In genomic region chr4:125413833-125414719, GRCm38 (mm10) we compare ENCODE assay signal across 9 mouse cellular contexts.
DNase-seq lines count a peak whose midpoint lies in the region; ATAC-seq and TF ChIP-seq lines count a peak whose summit lies in the region.
"Had no signal": no experiment of that assay in that cellular context is flagged by ENCODE, and none has a peak within 500 bp of the region (broad histone marks: within the 10 kb centered on the region; RNA-seq: fewer than 3 reads in every experiment).

No protein-coding gene starts in this region.

- TF ChIP-seq CTCF in stomach, postnatal 0 days (IDR thresholded peaks at IDR 0.05; ENCODE audit: low read depth) = no peak

- no peaks in the 10 kb centered on the region; the same call in 1 of the 2 replicates for H3K27me3 ChIP-seq in hindbrain, embryonic 16.5 days (replicated peaks; ENCODE audit: control insufficient read depth, insufficient read depth, low read length)
- no peaks in the 10 kb centered on the region for H3K27me3 ChIP-seq in stomach, postnatal 0 days (ENCODE audit: control insufficient read depth, insufficient read depth, low read length)
- H3K27me3 ChIP-seq: embryonic facial prominence, embryonic 13.5 days had no signal

- no peak overlapping the region for H3K27ac ChIP-seq in hindbrain, embryonic 16.5 days (ENCODE audit: low read depth, low read length)
- H3K27ac ChIP-seq in stomach, postnatal 0 days (replicated peaks) = no peak overlapping the region
- H3K27ac ChIP-seq: embryonic facial prominence, embryonic 13.5 days had no signal

- peak; percentile 81 for ATAC-seq in hindbrain, embryonic 16.5 days
- peak; percentile 40; the same call in 1 of the 2 replicates for ATAC-seq in stomach, postnatal 0 days (ENCODE audit: low FRiP score, low TSS enrichment)

- no peak overlapping the region for H3K9ac ChIP-seq in hindbrain, embryonic 16.5 days (ENCODE audit: low read depth, low read length)
- no peak overlapping the region for H3K9ac ChIP-seq in stomach, postnatal 0 days (ENCODE audit: low read length)
- H3K9ac ChIP-seq: embryonic facial prominence, embryonic 13.5 days had no signal

- no peaks in the 10 kb centered on the region for H3K36me3 ChIP-seq in hindbrain, embryonic 16.5 days (ENCODE audit: control insufficient read depth, insufficient read depth, low read length)
- no peaks in the 10 kb centered on the region for H3K36me3 ChIP-seq in stomach, postnatal 0 days (ENCODE audit: control insufficient read depth, insufficient read depth, low read length)
- H3K36me3 ChIP-seq: embryonic facial prominence, embryonic 13.5 days had no signal

- 69% methylated on average over 7 of the region's 7 CpGs for WGBS in hindbrain, embryonic 16.5 days
- WGBS in stomach, postnatal 0 days = 75% methylated on average over 7 of the region's 7 CpGs

- H3K4me2 ChIP-seq in hindbrain, embryonic 16.5 days (ENCODE audit: low read length) = no peak overlapping the region
- no peak overlapping the region for H3K4me2 ChIP-seq in stomach, postnatal 0 days (replicated peaks; ENCODE audit: low read depth)
- H3K4me2 ChIP-seq: embryonic facial prominence, embryonic 13.5 days had no signal

- no peaks in the 10 kb centered on the region for H3K9me3 ChIP-seq in hindbrain, embryonic 16.5 days (ENCODE audit: control insufficient read depth, low read length)
- H3K9me3 ChIP-seq in stomach, postnatal 0 days (ENCODE audit: control insufficient read depth, low read length) = no peaks in the 10 kb centered on the region
- H3K9me3 ChIP-seq: embryonic facial prominence, embryonic 13.5 days had no signal

- no peak overlapping the region for H3K4me3 ChIP-seq in hindbrain, embryonic 16.5 days (ENCODE audit: low read length)
- H3K4me3 ChIP-seq in stomach, postnatal 0 days (ENCODE audit: low read depth, low read length) = no peak overlapping the region
- H3K4me3 ChIP-seq: embryonic facial prominence, embryonic 13.5 days had no signal

- H3K4me1 ChIP-seq in hindbrain, embryonic 16.5 days (ENCODE audit: control insufficient read depth, insufficient read depth, low read depth, low read length) = peaks cover 8% of the 10 kb centered on the region; the same call in 1 of the 2 replicates
- no peaks in the 10 kb centered on the region for H3K4me1 ChIP-seq in stomach, postnatal 0 days (replicated peaks; ENCODE audit: control insufficient read depth, insufficient read depth)

- no peak for TF ChIP-seq EP300 in stomach, postnatal 0 days (optimal IDR thresholded peaks at IDR 0.05)

- DNase-seq in frontal cortex, postnatal 36 days (ENCODE audit: low spot score in 2 of 2) = peak; percentile 21 to 56
- no peak for DNase-seq in frontal cortex, postnatal 10 days (ENCODE audit: low spot score in 2 of 2)
- DNase-seq in right cerebral cortex, adult 18-20 months = peak; percentile 37
- DNase-seq in right cerebral cortex, postnatal 14 days = no peak
- no peak for DNase-seq in stomach, postnatal 0 days (ENCODE audit: low spot score)
- DNase-seq in layer of hippocampus, adult 9-10 months (ENCODE audit: low spot score) = no peak
- no peak for DNase-seq in Muller cell, postnatal 12 days (ENCODE audit: inconsistent ontology term)

Comparison
In these comparisons a context has a peak if more than half of its experiments do, and no peak if none do; other contexts are left out.
1. DNase-seq: peak in frontal cortex, postnatal 36 days (2 of 2) and right cerebral cortex, adult 18-20 months (single experiment); none in frontal cortex, postnatal 10 days (0 of 2), right cerebral cortex, postnatal 14 days (single experiment), stomach, postnatal 0 days (single experiment), layer of hippocampus, adult 9-10 months (single experiment) and Muller cell, postnatal 12 days (single experiment).